Mouse (Mus musculus): ENCODE data around the gene Uhrf2.

Uhrf2 gene

GRCm38 (mm10) chr19:30051479-30051878, 21.2 kb downstream of the Uhrf2 start:
- DNase-seq, result no peak

GRCm38 (mm10) chr19:30054218-30054617, 23.9 kb downstream of the Uhrf2 start:
- DNase-seq, result no peak

GRCm38 (mm10) chr19:30065797-30066196, 35.5 kb downstream of the Uhrf2 start:
- DNase-seq, result no peak

- DNase-seq, result no peak
Measured at GRCm38 (mm10) chr19:30090163-30090562, 59.9 kb downstream of the Uhrf2 start.

- no peak for DNase-seq
Measured at GRCm38 (mm10) chr19:30091644-30092295, 61.5 kb downstream of the Uhrf2 start.

GRCm38 (mm10) chr19:30096186-30096585, 65.9 kb downstream of the Uhrf2 start:
- DNase-seq, result no peak

GRCm38 (mm10) chr19:30097039-30097438, 66.7 kb downstream of the Uhrf2 start:
- DNase-seq, result no peak

- no peak for DNase-seq
Measured at GRCm38 (mm10) chr19:30100571-30100970, 70.3 kb downstream of the Uhrf2 start.

- no peak for DNase-seq
Measured at GRCm38 (mm10) chr19:30102620-30103019, 72.3 kb downstream of the Uhrf2 start.

- no peak for DNase-seq
Measured at GRCm38 (mm10) chr19:30105045-30105842, 74.9 kb downstream of the Uhrf2 start.

GRCm38 (mm10) chr19:30107221-30107845, 77.0 kb downstream of the Uhrf2 start:
- DNase-seq, result no peak

GRCm38 (mm10) chr19:30108616-30109015, 78.3 kb downstream of the Uhrf2 start:
- no peak for DNase-seq

GRCm38 (mm10) chr19:30109122-30109521, 78.8 kb downstream of the Uhrf2 start:
- DNase-seq, result no peak

GRCm38 (mm10) chr19:30111421-30111820, 81.1 kb downstream of the Uhrf2 start:
- no peak for DNase-seq

GRCm38 (mm10) chr19:30112961-30113688, 82.8 kb downstream of the Uhrf2 start:
- no peak for DNase-seq

GRCm38 (mm10) chr19:30114919-30115441, 84.7 kb downstream of the Uhrf2 start:
- DNase-seq, result peak in 1 of 2 experiments; percentile 26

GRCm38 (mm10) chr19:30115606-30116005, 85.3 kb downstream of the Uhrf2 start:
- no peak for DNase-seq

GRCm38 (mm10) chr19:30117241-30117640, 86.9 kb downstream of the Uhrf2 start:
- DNase-seq, result no peak

GRCm38 (mm10) chr19:30117775-30118174, 87.5 kb downstream of the Uhrf2 start:
- DNase-seq, result no peak

- no peak for DNase-seq
Measured at GRCm38 (mm10) chr19:30118344-30119312, 88.3 kb downstream of the Uhrf2 start.

- no peak for DNase-seq
Measured at GRCm38 (mm10) chr19:30124999-30125669, 94.8 kb downstream of the Uhrf2 start.
